Mouse (Mus musculus) gastrocnemius, adult 2 months (tissue): ENCODE results near the gene Glod4. TPM values are rescaled to one million over a fixed set of nuclear protein-coding genes. Genes with fewer than 3 reads are reported as not detected.

Experiments
- DNase-seq: peaks from one replicate; pipeline ENCODE4 v3.0.0; 2022
- H3K27ac ChIP-seq: fragments of 200-600 bp; 2 replicates; pipeline ENCODE4 v1.8.1; 2022; ENCODE audit warnings: mild to moderate bottlenecking
- H3K4me3 ChIP-seq: fragments of 200-600 bp; 2 replicates; pipeline ENCODE4 v1.8.1; 2022; ENCODE audit warnings: mild to moderate bottlenecking, moderate library complexity
- CTCF ChIP-seq: fragments of 200-600 bp; IDR thresholded peaks from 2 replicates; pipeline ENCODE4 v1.8.1; 2022; ENCODE audit warnings: antibody characterized with exemption, mild to moderate bottlenecking, moderate library complexity
- intact Hi-C: fragments of 180-260 bp; cut with DNase I; formaldehyde crosslinking; loops from one replicate; pipeline ENCODE4 v1.15.1; 2025
- long read RNA-seq, 2 experiments: library from polyadenylated mRNA; stranded (forward); transcript quantifications; one replicate each; pipeline ENCODE4 v2.0.0; 2021
- total RNA-seq, 2 experiments: library from RNA; stranded (reverse); gene quantifications; 2 replicates each; pipeline ENCODE4 v1.2.3; 2021

The Glod4 gene
- 10 to 100 TPM; 21.9 to 24.2 TPM for total RNA-seq
- long read RNA-seq, experiment 1, transcript Glod4-201 (9 exons, 1,434 nt) = major isoform, 45 of 48 reads
- long read RNA-seq, experiment 1, partial matches to known transcripts = 1 of 48 reads
- long read RNA-seq, experiment 1, other reads (novel, unspliced or antisense) = 2 of 48 reads
- long read RNA-seq, experiment 2, transcript Glod4-201 (9 exons, 1,434 nt) = major isoform, 31 of 34 reads
- long read RNA-seq, experiment 2, partial matches to known transcripts = 1 of 34 reads
- long read RNA-seq, experiment 2, other reads (novel, unspliced or antisense) = 2 of 34 reads

DNA sequence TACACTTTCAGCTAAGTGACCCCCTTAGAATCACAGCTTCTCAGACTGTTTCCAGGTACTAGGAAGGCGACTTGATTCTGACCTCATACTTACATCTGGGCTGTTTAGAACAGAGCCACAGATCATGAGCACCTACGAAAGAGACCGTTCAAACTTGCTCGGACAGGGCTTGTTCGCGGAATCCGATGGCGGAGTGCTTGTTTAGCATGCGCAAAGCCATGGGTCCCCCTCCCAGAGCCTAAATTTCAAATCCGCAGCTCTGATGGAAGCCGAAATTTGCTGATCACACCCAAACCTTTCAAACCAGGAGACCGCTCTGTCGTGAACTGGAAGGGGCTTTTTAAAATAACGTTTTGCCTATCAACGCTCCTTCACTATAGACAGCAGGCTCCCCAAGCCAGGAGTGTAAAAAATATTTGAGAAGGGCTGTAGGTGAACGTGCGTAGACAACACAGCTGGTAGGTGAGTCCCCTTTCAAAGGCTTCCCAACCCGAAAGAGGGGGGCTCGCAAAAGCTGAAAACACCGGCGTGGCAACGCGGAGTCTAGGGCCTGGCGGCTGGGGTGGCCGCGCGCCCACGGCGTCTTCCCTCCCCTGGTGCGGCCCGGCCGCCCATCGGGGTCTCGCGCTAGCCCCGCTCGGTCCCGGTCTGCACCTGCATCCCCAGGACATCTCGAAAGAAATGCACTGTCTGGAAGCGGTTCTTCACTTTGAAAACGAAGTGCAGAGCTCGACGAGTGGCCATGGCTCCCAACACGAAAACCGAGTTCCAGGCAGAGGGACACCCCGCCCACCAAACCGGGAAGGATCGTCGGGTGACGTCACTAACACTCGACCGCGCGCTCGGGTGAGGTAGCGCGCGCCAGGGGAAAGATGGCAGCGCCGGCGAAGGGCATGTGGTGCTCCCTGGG lies at the start of gene Glod4, which contains the start of gene Mrm3:
Glod4 (minus strand) TSS at position 825 of the 910 bp plus-strand sequence.
Mrm3 (plus strand) TSS at position 815 of the 910 bp plus-strand sequence.
- peak within 1 kb of the TSS; percentile 99 for H3K4me3 ChIP-seq
- intact Hi-C loops = no loop called here
- no peak for TF ChIP-seq CTCF
- peak within 1 kb of the TSS; percentile 95 for H3K27ac ChIP-seq
- DNase-seq = peak; percentile 94

DNA sequence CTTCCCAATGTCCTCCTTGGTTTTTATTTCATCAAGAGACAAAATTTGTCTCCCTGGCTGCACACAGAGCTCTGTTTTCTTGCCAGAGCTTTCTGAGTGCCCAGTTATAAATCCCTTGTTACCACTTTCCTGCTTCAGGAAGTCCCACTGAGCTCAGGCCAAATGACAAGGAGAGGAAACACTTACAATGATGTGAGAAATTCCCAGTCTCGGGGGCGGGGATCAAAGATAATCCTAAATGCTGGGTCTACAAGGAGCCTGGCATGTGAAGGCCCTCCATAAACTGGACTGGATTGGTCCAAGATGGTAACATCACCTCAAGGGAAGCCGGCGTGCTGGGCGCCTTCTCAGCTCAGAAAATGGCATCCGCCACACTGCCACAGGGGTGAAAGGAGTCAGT lies 49.3 kb upstream of the Glod4 start:
- Histone ChIP-seq H3K4me3 (peak overlapping the region; percentile 62), H3K27ac (peak overlapping the region; percentile 85)
- TF ChIP-seq CTCF = no peak
- intact Hi-C loops = no loop called here
- DNase-seq = peak; percentile 38

DNA sequence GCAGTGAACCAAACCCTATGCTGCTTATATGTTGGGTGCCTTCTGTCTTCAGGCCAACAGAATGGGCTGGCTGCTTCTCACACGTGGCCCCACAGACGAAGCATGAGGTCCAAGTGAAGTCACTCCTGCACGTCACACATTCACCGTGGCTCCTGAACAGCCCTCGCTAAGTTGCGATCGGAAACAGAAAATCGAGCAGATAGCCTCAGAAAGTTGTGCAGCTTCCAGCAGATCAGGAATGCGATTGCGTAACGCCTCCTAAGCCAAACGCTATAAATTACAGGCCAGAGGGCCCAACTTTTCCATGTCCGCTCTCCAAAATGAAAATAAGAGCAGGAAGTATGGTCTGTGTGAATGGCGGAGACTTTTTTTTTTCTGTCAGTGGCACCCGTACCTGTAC lies 48.9 kb upstream of the Glod4 start:
- Histone ChIP-seq H3K4me3 (peak overlapping the region; percentile 62), H3K27ac (peak overlapping the region; percentile 85)
- no peak for TF ChIP-seq CTCF
- intact Hi-C loops = no loop called here
- DNase-seq = peak; percentile 78

DNA sequence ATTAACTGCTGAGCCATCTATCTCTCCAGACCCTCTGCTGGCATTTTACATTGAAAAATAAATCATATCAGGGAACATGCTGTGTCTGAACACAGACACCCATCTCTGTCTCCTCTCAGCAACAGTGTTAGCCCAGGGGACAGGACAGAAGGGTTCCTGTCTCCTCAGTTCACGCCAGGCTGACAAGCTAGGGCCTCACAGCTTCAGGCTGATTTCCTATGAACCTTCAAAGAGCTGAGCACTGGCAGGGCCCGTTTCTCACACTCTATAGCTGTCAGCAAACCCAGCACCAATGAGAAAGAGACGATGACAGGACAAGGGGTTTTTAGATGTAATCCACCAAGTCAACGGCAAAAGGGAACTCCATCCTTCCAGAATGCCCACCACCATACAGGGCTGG lies 48.4 kb upstream of the Glod4 start:
- intact Hi-C loops = no loop called here
- H3K4me3 ChIP-seq = peak overlapping the region; percentile 62
- TF ChIP-seq CTCF = no peak
- DNase-seq = no peak
- H3K27ac ChIP-seq = peak overlapping the region; percentile 85

DNA sequence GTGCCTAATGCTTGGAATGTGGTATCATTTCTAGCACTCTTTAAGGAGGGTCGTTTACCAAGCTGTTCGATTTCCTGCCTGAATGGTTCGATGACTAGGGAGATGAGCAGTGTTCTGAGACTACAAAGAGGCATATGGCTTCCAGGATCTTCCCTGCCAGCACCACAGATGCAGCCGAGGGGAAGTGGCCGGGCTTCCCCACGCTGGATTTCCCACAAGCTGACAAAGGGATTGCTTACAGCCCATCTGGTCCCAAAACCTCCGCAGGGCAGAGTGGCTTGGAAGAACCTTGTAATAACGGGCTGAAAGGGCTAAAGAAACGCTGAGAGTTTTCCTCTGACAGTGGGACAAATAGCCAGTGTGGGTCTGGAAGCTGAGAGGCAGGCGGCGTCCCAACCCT lies 46.8 kb upstream of the Glod4 start:
- no peak overlapping the region for H3K4me3 ChIP-seq
- peak; percentile 39 for DNase-seq
- peak overlapping the region; percentile 44 for H3K27ac ChIP-seq
- TF ChIP-seq CTCF = no peak
- intact Hi-C loops = no loop called here

DNA sequence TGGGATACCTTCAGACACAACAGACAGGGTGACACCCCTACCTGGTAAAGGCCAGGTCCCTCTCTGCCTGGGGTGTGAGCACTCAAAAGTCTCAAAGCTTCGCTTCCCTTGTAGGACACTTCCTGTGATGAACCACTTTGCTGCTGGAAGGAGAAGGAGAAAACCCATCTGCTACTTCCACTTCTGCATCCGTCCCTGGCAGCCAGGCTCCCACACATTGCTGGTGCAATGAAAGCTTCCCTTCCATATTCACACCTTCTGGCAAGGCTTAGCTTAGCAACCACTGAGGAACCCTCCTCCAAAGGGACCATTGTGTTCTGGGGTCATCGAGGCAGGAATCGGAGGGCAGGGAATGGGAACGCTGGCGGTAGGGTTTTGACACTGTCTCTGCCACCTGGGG lies 45.1 kb upstream of the Glod4 start:
- Histone ChIP-seq H3K4me3 (no peak overlapping the region), H3K27ac (no peak overlapping the region; the same call in 1 of the 2 replicates)
- no peak for DNase-seq
- TF ChIP-seq CTCF = no peak
- intact Hi-C loops = no loop called here

DNA sequence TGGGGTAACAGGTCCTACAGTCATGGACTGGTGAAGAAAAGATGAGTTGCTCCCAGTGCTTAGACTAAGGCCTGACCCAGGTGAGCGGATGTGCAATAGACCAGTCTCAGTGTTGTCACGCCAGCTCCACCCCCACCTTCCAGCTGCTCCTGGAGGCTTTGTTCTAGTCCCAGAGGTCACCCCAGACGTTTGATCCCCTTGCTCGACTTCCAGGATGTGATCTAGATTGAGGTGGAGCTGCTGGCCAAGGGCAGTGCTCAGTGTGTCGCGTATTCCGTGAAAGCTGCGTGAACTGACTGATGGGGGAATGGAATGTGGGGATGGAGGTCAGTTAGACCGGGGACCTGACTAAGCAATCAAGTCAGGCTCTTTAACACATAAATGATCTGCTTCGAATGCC lies 43.8 kb upstream of the Glod4 start:
- no peak overlapping the region for H3K4me3 ChIP-seq
- TF ChIP-seq CTCF = no peak
- peak overlapping the region; percentile 59 for H3K27ac ChIP-seq
- intact Hi-C loops = no loop called here
- no peak for DNase-seq

DNA sequence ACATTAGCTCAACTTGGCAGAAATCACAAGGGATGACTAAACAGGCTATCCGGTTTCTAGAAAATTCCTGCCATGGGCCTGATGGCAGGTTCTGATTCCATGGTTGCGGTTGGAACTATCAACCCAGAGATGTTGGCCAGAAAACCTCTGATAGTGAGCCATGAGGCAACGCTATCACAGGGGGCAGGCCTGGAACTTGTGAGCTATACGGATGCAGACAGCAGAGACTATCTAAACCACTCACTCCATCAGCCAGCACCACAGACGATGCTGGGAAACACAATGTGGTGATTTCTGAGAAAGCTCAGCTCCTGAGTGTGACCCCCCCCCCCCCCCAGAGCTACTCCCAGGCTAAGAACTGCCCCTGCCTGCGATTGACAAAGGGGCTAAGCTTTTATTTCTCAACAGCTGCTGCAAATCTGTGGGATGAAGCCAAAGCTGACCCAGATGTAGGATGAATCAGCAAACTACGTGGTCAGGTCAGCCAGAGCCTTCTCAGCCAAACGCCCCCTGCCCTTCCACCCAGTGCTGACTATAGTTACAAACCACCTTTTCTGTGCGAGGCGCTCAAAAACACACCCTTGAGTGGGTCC lies 43.1 kb upstream of the Glod4 start:
- Histone ChIP-seq H3K4me3 (no peak overlapping the region), H3K27ac (peak overlapping the region; percentile 59)
- intact Hi-C loops = no loop called here
- DNase-seq = peak; percentile 38
- TF ChIP-seq CTCF = no peak

DNA sequence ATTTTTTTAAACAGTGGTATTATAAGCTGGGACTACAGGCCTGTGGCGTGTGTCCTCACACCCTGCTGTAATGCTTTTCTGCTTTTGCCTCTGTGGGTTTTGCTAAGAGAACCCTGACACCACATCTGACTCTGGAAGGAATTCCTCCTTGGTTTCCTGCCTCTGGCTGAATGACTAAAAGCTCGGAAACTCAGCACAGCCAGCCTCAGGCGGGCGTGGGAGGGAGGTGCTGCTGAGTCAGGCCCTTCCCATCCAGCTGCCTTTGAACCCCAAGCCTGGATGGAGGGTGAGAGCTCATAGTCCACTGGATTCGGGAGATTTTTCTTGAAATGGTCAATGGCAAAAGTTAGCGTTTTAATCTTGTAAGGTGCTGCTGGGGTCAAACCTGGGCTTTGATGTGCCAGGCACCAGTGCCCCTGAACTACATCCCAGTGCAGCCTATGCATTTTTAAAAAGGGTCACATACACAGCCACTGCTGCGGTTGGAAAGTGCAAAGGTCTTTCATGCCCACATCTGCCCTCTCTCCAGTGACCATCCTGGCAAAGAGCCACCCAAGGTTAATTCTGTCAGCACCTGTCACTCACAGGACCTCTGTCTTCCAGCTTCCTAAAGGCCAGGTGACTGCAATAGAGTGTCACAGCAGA lies 42.0 kb upstream of the Glod4 start:
- intact Hi-C loops = no loop called here
- Histone ChIP-seq H3K27ac (peak overlapping the region; percentile 59), H3K4me3 (no peak overlapping the region)
- peak; percentile 62 for DNase-seq
- no peak for TF ChIP-seq CTCF

DNA sequence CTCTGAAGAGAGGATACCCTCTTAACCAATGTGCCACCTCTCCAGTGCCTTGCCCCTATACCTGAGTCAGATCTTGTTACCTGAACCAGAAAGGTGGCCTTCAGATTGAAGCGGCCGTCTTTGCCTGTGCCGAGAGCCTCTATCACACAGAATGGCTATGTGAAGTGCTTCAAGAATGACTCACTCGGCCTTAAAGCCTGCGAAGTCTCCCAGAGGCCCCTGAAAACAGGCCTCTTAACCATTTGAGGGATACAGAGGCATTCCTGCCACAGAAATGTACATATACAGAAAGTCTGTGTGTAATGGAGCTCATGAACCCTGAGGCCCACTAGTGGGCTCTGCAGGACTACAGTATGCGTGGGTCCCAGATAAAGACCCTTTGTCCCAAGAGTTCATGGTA lies 40.3 kb upstream of the Glod4 start:
- intact Hi-C loops = no loop called here
- no peak for DNase-seq
- H3K4me3 ChIP-seq = no peak overlapping the region
- no peak for TF ChIP-seq CTCF
- peak overlapping the region; percentile 35; the same call in 1 of the 2 replicates for H3K27ac ChIP-seq

DNA sequence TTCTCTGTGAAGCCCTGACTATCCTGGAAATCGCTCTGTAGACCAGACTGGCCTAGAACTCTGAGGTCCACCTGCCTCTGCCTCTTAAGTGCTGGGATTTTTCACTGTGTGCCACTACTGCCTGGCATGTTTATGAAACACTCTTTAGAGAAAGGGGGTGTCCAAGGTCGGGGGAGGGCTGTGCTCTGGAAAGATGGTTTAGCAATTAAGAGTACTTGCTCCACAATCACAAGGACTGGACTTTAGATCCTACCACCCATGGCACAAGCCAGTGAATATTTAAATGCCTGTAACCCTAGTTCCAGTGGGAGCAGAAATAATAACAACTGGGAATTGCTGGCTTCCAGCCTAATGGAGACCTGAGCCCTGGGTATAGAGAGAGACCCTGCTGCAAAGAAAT lies 36.4 kb upstream of the Glod4 start:
- H3K4me3 ChIP-seq = no peak overlapping the region
- no peak for DNase-seq
- H3K27ac ChIP-seq = no peak overlapping the region
- no peak for TF ChIP-seq CTCF
- intact Hi-C loops = no loop called here
